Mouse (Mus musculus): Measurements from ENCODE around the gene Lrtm1. TPM values are rescaled to one million over a fixed set of nuclear protein-coding genes. Genes with fewer than 3 reads are reported as not detected.

Gene Lrtm1
- polyA plus RNA-seq, 1 experiment from 2014 or later = not detected

- Histone ChIP-seq H3K27me3 (replicated peaks; ENCODE audit: control insufficient read depth, insufficient read depth, low read length) (no peaks in the 10 kb centered on the region), H3K27ac (ENCODE audit: low read depth, low read length) (no peak overlapping the region), H3K9ac (ENCODE audit: low read depth, low read length) (no peak overlapping the region), H3K4me3 (ENCODE audit: low read depth, low read length) (no peak overlapping the region), H3K36me3 (ENCODE audit: control insufficient read depth, insufficient read depth) (no peaks in the 10 kb centered on the region), H3K9me3 (ENCODE audit: control insufficient read depth) (no peaks in the 10 kb centered on the region), H3K4me2 (replicated peaks; ENCODE audit: low read depth) (no peak overlapping the region), H3K4me1 (replicated peaks; ENCODE audit: control insufficient read depth, insufficient read depth, low read length) (no peaks in the 10 kb centered on the region)
- TF ChIP-seq CTCF (IDR thresholded peaks at IDR 0.05; ENCODE audit: low read depth) = no peak
- ATAC-seq = no peak
- WGBS = 86% methylated on average over 6 of the region's 6 CpGs
These were observed 10.5 kb downstream of the Lrtm1 start for GRCm38 (mm10) chr14:29028391-29029106.

- Histone ChIP-seq H3K27me3 (replicated peaks; ENCODE audit: control insufficient read depth, insufficient read depth, low read length) (no peaks in the 10 kb centered on the region), H3K9ac (ENCODE audit: low read depth, low read length) (no peak overlapping the region), H3K4me3 (ENCODE audit: low read depth, low read length) (no peak overlapping the region), H3K4me1 (replicated peaks; ENCODE audit: control insufficient read depth, insufficient read depth, low read length) (no peaks in the 10 kb centered on the region), H3K9me3 (ENCODE audit: control insufficient read depth) (no peaks in the 10 kb centered on the region), H3K36me3 (ENCODE audit: control insufficient read depth, insufficient read depth) (no peaks in the 10 kb centered on the region), H3K4me2 (replicated peaks; ENCODE audit: low read depth) (no peak overlapping the region), H3K27ac (ENCODE audit: low read depth, low read length) (no peak overlapping the region)
- ATAC-seq = no peak
- no peak for TF ChIP-seq CTCF (IDR thresholded peaks at IDR 0.05; ENCODE audit: low read depth)
- WGBS = 80% methylated on average over 2 of the region's 2 CpGs
These were observed 11.1 kb downstream of the Lrtm1 start for GRCm38 (mm10) chr14:29029107-29029469.

DNA sequence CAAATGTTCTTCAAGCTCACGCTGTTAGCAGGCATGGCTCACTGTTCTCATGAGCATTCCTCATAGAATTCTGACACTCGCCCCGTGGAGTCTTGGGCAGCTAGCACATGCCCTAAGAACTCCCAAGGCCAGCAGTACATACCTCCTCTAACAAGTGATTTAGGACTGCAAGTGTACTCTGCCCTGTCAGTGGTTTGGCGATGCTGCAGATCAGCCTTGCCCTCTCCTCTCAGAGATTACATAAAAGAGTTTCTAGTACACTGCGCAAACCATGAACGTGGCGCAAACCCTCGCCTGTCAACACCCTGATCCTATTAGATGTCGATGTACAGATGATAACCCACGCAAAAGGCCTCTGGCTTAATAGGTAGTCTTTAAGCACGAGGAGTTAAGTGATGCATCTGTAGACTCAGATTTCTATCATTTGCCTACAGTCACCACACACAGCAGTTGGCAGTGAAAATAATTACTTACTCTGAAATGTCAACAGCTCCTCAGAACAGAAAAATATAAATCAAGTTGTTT, 11.9 kb downstream of the Lrtm1 start:
- Histone ChIP-seq H3K4me1 (replicated peaks; ENCODE audit: control insufficient read depth, insufficient read depth, low read length) (no peaks in the 10 kb centered on the region), H3K27ac (ENCODE audit: low read depth, low read length) (no peak overlapping the region), H3K4me3 (ENCODE audit: low read depth, low read length) (no peak overlapping the region), H3K27me3 (replicated peaks; ENCODE audit: control insufficient read depth, insufficient read depth, low read length) (no peaks in the 10 kb centered on the region), H3K9ac (ENCODE audit: low read depth, low read length) (no peak overlapping the region), H3K9me3 (ENCODE audit: control insufficient read depth) (no peaks in the 10 kb centered on the region), H3K36me3 (ENCODE audit: control insufficient read depth, insufficient read depth) (no peaks in the 10 kb centered on the region), H3K4me2 (replicated peaks; ENCODE audit: low read depth) (no peak overlapping the region)
- TF ChIP-seq CTCF (IDR thresholded peaks at IDR 0.05; ENCODE audit: low read depth) = no peak
- WGBS = 77% methylated on average over 11 of the region's 11 CpGs
- no peak for ATAC-seq

- no peak overlapping the region for H3K9ac ChIP-seq (ENCODE audit: low read depth, low read length)
- no peak overlapping the region for H3K4me3 ChIP-seq (ENCODE audit: low read depth, low read length)
- no peaks in the 10 kb centered on the region for H3K36me3 ChIP-seq (ENCODE audit: control insufficient read depth, insufficient read depth)
- H3K27ac ChIP-seq (ENCODE audit: low read depth, low read length) = no peak overlapping the region
- WGBS = 73% methylated on average over 9 of the region's 9 CpGs
- H3K4me1 ChIP-seq (replicated peaks; ENCODE audit: control insufficient read depth, insufficient read depth, low read length) = no peaks in the 10 kb centered on the region
- no peak overlapping the region for H3K4me2 ChIP-seq (replicated peaks; ENCODE audit: low read depth)
- no peaks in the 10 kb centered on the region for H3K9me3 ChIP-seq (ENCODE audit: control insufficient read depth)
- no peak for ATAC-seq
- TF ChIP-seq CTCF (IDR thresholded peaks at IDR 0.05; ENCODE audit: low read depth) = no peak
- H3K27me3 ChIP-seq (replicated peaks; ENCODE audit: control insufficient read depth, insufficient read depth, low read length) = no peaks in the 10 kb centered on the region
These were observed 12.5 kb downstream of the Lrtm1 start for GRCm38 (mm10) chr14:29030519-29030918.

DNA sequence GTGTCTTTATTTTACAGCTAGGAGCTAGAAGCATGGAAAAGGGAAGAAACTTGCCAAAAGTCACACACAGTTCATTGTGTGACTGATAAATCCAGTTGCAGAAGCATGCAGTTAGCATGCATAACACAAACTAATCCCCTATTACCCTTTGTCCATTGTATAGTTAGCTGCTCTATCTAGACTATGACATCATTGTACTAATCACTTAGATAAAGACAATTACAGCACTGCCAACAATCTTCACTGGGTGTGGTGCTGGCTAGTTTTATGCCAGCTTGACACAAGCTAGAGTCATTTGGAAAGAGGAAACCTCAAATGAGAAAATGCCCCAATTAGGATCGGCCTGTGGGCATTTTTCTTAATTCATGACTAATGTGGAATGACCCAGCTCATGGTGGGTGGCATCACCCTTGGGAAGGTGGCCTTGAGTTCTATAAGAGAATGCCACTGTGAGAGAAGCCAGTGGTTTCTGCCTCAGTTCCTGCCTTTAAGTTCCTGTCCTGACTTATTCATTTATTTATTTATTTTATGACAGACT, 13.9 kb downstream of the Lrtm1 start:
- TF ChIP-seq CTCF (IDR thresholded peaks at IDR 0.05; ENCODE audit: low read depth) = no peak
- Histone ChIP-seq H3K36me3 (ENCODE audit: control insufficient read depth, insufficient read depth) (no peaks in the 10 kb centered on the region), H3K4me1 (replicated peaks; ENCODE audit: control insufficient read depth, insufficient read depth, low read length) (no peaks in the 10 kb centered on the region), H3K27ac (ENCODE audit: low read depth, low read length) (no peak overlapping the region), H3K4me2 (replicated peaks; ENCODE audit: low read depth) (no peak overlapping the region), H3K9me3 (ENCODE audit: control insufficient read depth) (no peaks in the 10 kb centered on the region), H3K9ac (ENCODE audit: low read depth, low read length) (no peak overlapping the region), H3K4me3 (ENCODE audit: low read depth, low read length) (no peak overlapping the region), H3K27me3 (replicated peaks; ENCODE audit: control insufficient read depth, insufficient read depth, low read length) (no peaks in the 10 kb centered on the region)
- no peak for ATAC-seq
- WGBS = 70% methylated on average over 1 of the region's 1 CpGs

DNA sequence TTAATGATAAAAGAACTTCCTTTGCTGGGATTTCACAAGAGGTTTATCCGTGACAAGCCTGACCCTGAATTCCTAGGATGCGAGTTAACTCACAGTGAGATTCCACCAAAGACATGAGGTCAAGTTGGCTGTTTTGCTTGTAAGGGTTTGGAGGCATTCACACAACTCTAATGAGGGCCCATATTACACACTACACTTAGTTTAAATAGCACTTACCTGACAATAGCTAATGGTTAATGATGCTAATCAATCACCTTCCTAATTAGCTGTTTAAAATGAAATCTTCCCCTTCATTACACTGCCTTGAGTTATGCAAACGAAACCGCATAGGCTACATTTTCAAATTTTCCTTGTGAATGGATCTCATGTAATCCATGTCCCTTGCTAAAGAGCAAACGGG, 20.2 kb downstream of the Lrtm1 start:
- Histone ChIP-seq H3K4me2 (replicated peaks; ENCODE audit: low read depth) (no peak overlapping the region), H3K4me3 (ENCODE audit: low read depth, low read length) (no peak overlapping the region), H3K27ac (ENCODE audit: low read depth, low read length) (no peak overlapping the region), H3K36me3 (ENCODE audit: control insufficient read depth, insufficient read depth) (no peaks in the 10 kb centered on the region), H3K4me1 (replicated peaks; ENCODE audit: control insufficient read depth, insufficient read depth, low read length) (no peaks in the 10 kb centered on the region), H3K9me3 (ENCODE audit: control insufficient read depth) (no peaks in the 10 kb centered on the region), H3K9ac (ENCODE audit: low read depth, low read length) (no peak overlapping the region), H3K27me3 (replicated peaks; ENCODE audit: control insufficient read depth, insufficient read depth, low read length) (no peaks in the 10 kb centered on the region)
- ATAC-seq = no peak
- no peak for TF ChIP-seq CTCF (IDR thresholded peaks at IDR 0.05; ENCODE audit: low read depth)
- WGBS = 81% methylated on average over 5 of the region's 5 CpGs

Data from intestine, postnatal 0 days (tissue).